Mouse (Mus musculus): ENCODE measurements around the gene Mrpl51.

Gene Mrpl51

GRCm38 (mm10) chr6:125236341-125236740 is 44.7 kb downstream of the Mrpl51 start:
- DNase-seq, result no peak

- no peak for DNase-seq
These were observed 45.2 kb downstream of the Mrpl51 start, which contains the start of gene Cd27 for GRCm38 (mm10) chr6:125236782-125237181. Cd27 (minus strand) TSS chr6:125237010.

GRCm38 (mm10) chr6:125237421-125237820 is 45.8 kb downstream of the Mrpl51 start:
- DNase-seq, result no peak

GRCm38 (mm10) chr6:125238396-125238795 is 46.8 kb downstream of the Mrpl51 start:
- no peak for DNase-seq

- DNase-seq, result peak in 1 of 2 experiments; percentile 5
These were observed 47.9 kb downstream of the Mrpl51 start for GRCm38 (mm10) chr6:125239547-125239946.

GRCm38 (mm10) chr6:125240617-125241016 is 49.0 kb downstream of the Mrpl51 start:
- no peak for DNase-seq

- no peak for DNase-seq
These were observed 50.0 kb downstream of the Mrpl51 start for GRCm38 (mm10) chr6:125241566-125241965.

GRCm38 (mm10) chr6:125244551-125244950 is 53.0 kb downstream of the Mrpl51 start:
- no peak for DNase-seq
